Mouse (Mus musculus) forebrain, embryonic 14.5 days (tissue): ENCODE measurements around the gene Scfd2. TPM values are rescaled to one million over a fixed set of nuclear protein-coding genes. Genes with fewer than 3 reads are reported as not detected.

Experiments
- ATAC-seq: fragments of 200-750 bp; cut with Nextera tagmentation; 2 replicates; pipeline ENCODE4 v1.8.0; 2017; ENCODE audit warnings: mild to moderate bottlenecking, moderate library complexity
- DNase-seq: peaks from one replicate; pipeline ENCODE4 v3.0.0-alpha.2; 2015; ENCODE audit warnings: low spot score
- H3K27ac ChIP-seq: fragments of 300-500 bp; sonication (generic); 2 replicates; pipeline ENCODE4 v1.5.1; 2014; ENCODE audit warnings: low read depth, mild to moderate bottlenecking, control low read depth, low read length, moderate library complexity
- H3K27me3 ChIP-seq: fragments of 300-500 bp; sonication (generic); replicated peaks from 2 replicates; pipeline ENCODE4 v1.6.1; 2014; ENCODE audit warnings: low read length, control low read depth, mixed read lengths; ENCODE audit not compliant: control insufficient read depth, insufficient read depth
- H3K36me3 ChIP-seq: fragments of 300-500 bp; sonication (generic); 2 replicates; pipeline ENCODE4 v1.6.1; 2014; ENCODE audit warnings: low read length, control low read depth; ENCODE audit not compliant: control insufficient read depth, insufficient read depth
- H3K4me1 ChIP-seq: fragments of 300-500 bp; sonication (generic); 2 replicates; pipeline ENCODE4 v1.6.1; 2014; ENCODE audit warnings: antibody characterized with exemption, low read length, control low read depth; ENCODE audit not compliant: control insufficient read depth, insufficient read depth
- H3K4me2 ChIP-seq: fragments of 300-500 bp; sonication (generic); 2 replicates; pipeline ENCODE4 v1.6.1; 2014; ENCODE audit warnings: mild to moderate bottlenecking, control low read depth, low read length
- H3K4me3 ChIP-seq: fragments of 300-500 bp; sonication (generic); 2 replicates; pipeline ENCODE4 v1.5.1; 2014; ENCODE audit warnings: low read depth, low read length, control low read depth
- H3K9ac ChIP-seq: fragments of 300-500 bp; sonication (generic); 2 replicates; pipeline ENCODE4 v1.6.1; 2014; ENCODE audit warnings: mild to moderate bottlenecking, low read length, control low read depth, moderate library complexity
- H3K9me3 ChIP-seq: fragments of 300-500 bp; sonication (generic); replicated peaks from 2 replicates; pipeline ENCODE4 v1.6.1; 2016; ENCODE audit warnings: low read length, control low read depth, mixed read lengths; ENCODE audit not compliant: control insufficient read depth
- WGBS: fragments of 180-500 bp; shearing (Covaris S2); extraction: QIAGEN DNeasy Blood & Tissue Kit; methylation state at CpG from one replicate; pipeline ENCODE4 v1.1.7; 2014; 5-methylcytosine and 5-hydroxymethylcytosine counted together
- polyA plus RNA-seq: library from polyadenylated mRNA; unstranded; fragments of >200 nt; fragmentation: Nextera tagmentation; extraction: Ambion mirVana; gene quantifications from 2 replicates; pipeline ENCODE4 v1.2.1, GENCODE M21; 2014

Scfd2 gene
- polyA plus RNA-seq, 1 experiment from 2014 or later = 18.6 TPM

DNA sequence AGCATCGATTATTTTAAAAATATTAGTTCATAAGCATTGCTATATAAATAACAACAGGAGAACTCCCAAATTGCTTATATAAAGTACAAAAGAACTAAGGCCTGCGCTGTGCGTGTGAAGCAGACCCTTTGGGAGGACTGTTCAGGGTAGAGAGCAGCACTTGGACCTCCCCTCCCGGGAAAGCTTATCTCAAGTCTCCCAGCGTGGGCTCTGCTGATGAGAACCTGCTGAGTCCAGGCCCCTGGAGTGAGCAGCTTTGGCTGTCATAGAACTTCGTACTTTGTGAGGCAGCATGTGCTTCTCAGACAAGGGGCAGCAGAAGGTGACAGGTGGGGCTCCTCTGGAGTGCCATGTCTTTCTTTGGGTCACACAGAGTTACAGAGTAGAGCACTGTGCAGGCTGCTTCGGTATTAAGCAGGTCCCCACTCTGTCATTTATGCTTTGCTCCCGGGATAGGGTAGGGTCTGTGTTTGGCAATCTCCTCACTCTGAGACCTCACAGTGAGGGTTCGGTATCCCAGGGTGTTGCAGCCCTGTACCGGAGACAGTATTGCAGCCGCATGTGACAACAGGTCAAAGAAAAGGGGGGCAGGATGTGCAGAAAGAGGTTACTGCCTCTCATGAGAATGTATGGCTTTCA, 301.7 kb downstream of the Scfd2 start:
- Histone ChIP-seq H3K9ac (no peak overlapping the region), H3K27ac (no peak overlapping the region), H3K9me3 (no peaks in the 10 kb centered on the region), H3K4me2 (no peak overlapping the region), H3K4me3 (no peak overlapping the region), H3K4me1 (no peaks in the 10 kb centered on the region), H3K27me3 (no peaks in the 10 kb centered on the region), H3K36me3 (no peaks in the 10 kb centered on the region)
- DNase-seq = no peak
- no peak for ATAC-seq
- WGBS = 54% methylated on average over 11 of the region's 11 CpGs

DNA sequence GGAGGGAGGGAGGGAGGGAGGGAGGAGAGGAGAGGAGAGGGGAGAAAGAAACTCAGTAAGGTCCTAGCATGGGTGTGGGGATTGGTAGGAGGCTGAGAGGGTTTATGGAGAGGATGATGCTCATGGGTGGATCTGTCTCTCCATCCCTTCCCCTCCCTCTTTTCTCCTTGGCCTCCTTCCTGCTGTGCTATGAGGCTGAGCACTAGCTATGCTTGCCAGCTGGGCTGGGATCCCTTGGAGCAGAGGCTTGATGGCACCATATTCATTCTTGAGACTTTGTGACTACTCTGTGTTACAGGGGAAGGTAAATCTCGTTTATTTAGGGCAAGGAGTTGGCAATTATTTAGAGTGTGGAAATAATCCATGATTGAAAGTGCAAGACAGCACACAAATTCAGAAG, 302.6 kb downstream of the Scfd2 start:
- 43% methylated on average over 1 of the region's 1 CpGs for WGBS

DNA sequence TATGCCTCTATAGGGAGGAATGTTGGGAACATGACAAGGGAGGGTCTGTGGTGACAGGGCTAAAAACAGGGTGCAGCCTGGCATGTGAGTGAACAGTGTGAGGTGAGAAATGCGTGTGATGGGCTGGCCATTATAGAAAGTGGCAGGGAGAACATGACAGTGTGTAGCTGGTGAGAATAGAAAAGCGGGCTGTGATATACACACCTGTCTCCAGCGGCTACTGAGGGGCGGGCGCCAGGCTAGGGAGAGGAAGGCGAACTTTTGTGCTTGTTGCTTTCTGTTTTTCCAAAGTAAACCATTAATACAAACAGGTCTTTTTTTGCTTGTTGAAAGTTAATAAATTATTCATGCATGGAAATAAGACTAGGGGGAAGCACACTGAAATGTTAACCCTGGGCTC, 304.2 kb downstream of the Scfd2 start:
- Histone ChIP-seq H3K4me2 (no peak overlapping the region), H3K4me3 (no peak overlapping the region), H3K36me3 (no peaks in the 10 kb centered on the region), H3K27me3 (no peaks in the 10 kb centered on the region), H3K9me3 (no peaks in the 10 kb centered on the region), H3K9ac (no peak overlapping the region), H3K4me1 (no peaks in the 10 kb centered on the region), H3K27ac (no peak overlapping the region)
- WGBS = 84% methylated on average over 6 of the region's 6 CpGs
- DNase-seq = no peak
- ATAC-seq = no peak

More for the DNA sequence above, 302.6 kb downstream of the Scfd2 start:
- Histone ChIP-seq H3K9me3 (no peaks in the 10 kb centered on the region), H3K4me3 (no peak overlapping the region), H3K27me3 (no peaks in the 10 kb centered on the region), H3K4me1 (no peaks in the 10 kb centered on the region), H3K9ac (no peak overlapping the region), H3K36me3 (no peaks in the 10 kb centered on the region), H3K4me2 (no peak overlapping the region), H3K27ac (no peak overlapping the region)
- DNase-seq (peak; percentile 57), ATAC-seq (peak; percentile 46; the same call in 1 of the 2 replicates)

DNA sequence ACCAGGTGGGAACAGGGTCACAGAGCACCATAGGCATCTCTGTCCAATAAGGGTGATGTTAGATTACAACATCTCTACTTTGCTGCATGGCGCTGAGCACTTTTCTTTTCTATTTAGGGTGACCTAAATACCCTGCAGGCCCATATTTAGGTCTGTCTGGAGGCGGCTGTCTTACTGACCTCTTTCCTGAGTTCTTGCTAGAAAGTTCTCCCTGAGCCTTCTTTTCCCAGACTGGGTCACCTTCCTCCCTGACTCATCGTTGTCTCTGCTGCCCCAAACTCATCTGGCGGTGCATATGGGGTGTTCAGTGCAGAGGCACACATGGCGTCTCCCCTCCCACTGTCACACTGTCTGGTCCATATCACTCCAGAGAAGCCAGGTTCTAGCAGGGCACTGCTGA, 305.4 kb downstream of the Scfd2 start:
- WGBS = 92% methylated on average over 5 of the region's 5 CpGs
- no peaks in the 10 kb centered on the region for H3K36me3 ChIP-seq
- H3K9ac ChIP-seq = no peak overlapping the region
- H3K4me3 ChIP-seq = no peak overlapping the region
- DNase-seq (no peak), ATAC-seq (no peak)
- no peaks in the 10 kb centered on the region for H3K9me3 ChIP-seq
- no peak overlapping the region for H3K4me2 ChIP-seq
- H3K27ac ChIP-seq = no peak overlapping the region
- no peaks in the 10 kb centered on the region for H3K27me3 ChIP-seq
- no peaks in the 10 kb centered on the region for H3K4me1 ChIP-seq

DNA sequence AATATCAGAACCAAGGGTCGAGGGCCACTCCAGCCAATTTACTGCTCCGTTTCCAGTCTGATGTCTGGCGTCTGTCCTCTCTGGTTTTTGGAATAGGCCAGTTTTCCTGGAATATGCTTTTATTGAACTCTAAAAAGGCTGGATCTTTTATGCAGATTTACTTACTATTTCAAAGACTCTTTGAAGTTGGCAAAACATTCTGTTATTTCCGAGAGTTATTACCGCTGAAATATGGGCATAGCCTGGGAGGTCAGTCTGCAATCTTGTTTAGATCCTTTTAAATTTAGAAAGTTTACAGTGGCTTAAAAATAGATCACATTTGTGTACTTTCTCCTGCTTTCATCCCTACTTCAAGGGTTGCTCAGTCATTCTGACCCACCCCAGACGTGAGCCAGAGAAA, 307.1 kb downstream of the Scfd2 start:
- no peaks in the 10 kb centered on the region for H3K4me1 ChIP-seq
- ATAC-seq (no peak), DNase-seq (no peak)
- H3K9ac ChIP-seq = no peak overlapping the region
- no peak overlapping the region for H3K27ac ChIP-seq
- no peak overlapping the region for H3K4me3 ChIP-seq
- H3K27me3 ChIP-seq = no peaks in the 10 kb centered on the region
- no peaks in the 10 kb centered on the region for H3K36me3 ChIP-seq
- no peak overlapping the region for H3K4me2 ChIP-seq
- WGBS = 91% methylated on average over 6 of the region's 6 CpGs
- no peaks in the 10 kb centered on the region for H3K9me3 ChIP-seq

DNA sequence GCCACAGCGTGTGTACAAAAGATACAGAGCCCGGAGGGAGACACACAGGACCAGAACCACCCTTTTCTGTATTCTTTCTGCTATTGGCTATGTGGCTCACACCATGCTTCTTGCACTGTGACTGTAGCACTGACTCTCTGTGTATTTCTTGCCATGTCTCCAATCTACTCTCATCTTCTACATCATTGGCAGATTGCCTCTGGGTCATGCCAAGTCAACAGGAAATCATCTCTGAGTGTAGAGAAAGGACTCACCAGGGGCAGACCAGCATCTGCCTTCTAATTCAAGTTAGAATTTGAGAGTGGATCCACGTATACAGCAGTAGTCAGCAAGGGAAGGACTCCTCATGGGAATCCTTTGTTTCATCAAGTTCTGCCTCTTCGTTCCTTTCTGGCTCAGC, 308.9 kb downstream of the Scfd2 start:
- Histone ChIP-seq H3K27me3 (no peaks in the 10 kb centered on the region), H3K4me2 (no peak overlapping the region), H3K9me3 (no peaks in the 10 kb centered on the region), H3K4me1 (no peaks in the 10 kb centered on the region), H3K27ac (no peak overlapping the region), H3K36me3 (no peaks in the 10 kb centered on the region), H3K4me3 (no peak overlapping the region), H3K9ac (no peak overlapping the region)
- DNase-seq (no peak), ATAC-seq (no peak)
- WGBS = 86% methylated on average over 4 of the region's 4 CpGs

DNA sequence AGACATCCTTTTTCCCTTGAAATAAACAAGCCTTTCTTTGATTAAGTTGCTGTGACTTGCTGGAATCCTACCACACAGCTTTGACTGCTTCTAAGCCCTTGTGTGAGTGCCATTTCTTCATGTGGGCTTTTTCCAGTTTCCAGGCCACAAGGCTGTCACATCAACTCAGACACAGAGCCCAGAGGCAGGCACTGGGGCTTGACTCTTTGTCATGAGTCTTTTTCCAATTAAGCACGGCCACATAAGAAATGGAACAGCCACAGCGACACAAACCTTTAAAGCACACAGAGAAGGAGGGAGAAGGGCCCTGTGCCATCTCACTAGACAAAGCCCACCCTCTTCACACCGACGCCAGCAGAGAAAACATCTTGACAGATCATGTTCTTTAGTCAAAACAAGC, 313.0 kb downstream of the Scfd2 start:
- no peak for DNase-seq

DNA sequence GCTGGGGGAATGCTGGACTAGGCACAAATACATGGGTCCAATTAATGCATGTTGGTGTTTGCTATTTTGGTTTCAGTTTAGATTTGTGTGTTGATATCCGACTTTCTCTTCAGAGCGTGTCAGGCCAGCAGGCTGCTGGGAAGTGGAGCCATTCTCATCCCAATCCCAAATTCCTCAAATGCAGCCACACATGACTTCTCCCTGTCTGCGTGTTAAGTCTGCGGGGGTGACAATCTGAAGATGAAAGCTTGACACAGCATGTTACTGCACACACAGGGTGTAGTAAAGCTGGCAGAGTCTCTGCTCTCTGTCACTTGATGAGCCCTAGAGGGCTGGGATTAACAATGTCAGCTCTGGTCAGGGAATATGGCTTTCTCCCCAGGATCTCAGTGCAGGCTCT, 316.4 kb downstream of the Scfd2 start:
- Histone ChIP-seq H3K4me3 (no peak overlapping the region), H3K4me2 (peak overlapping the region; percentile 28; the same call in 1 of the 2 replicates), H3K27me3 (no peaks in the 10 kb centered on the region), H3K9me3 (no peaks in the 10 kb centered on the region), H3K36me3 (no peaks in the 10 kb centered on the region), H3K9ac (no peak overlapping the region), H3K4me1 (peaks cover 3% of the 10 kb centered on the region; the same call in 1 of the 2 replicates), H3K27ac (no peak overlapping the region)
- WGBS = 8% methylated on average over 4 of the region's 4 CpGs
- ATAC-seq (peak; percentile 51), DNase-seq (no peak)

More for the DNA sequence above, 313.0 kb downstream of the Scfd2 start:
- Histone ChIP-seq H3K4me2 (no peak overlapping the region), H3K9ac (no peak overlapping the region), H3K9me3 (no peaks in the 10 kb centered on the region), H3K27ac (no peak overlapping the region), H3K36me3 (no peaks in the 10 kb centered on the region), H3K4me1 (peaks cover 3% of the 10 kb centered on the region; the same call in 1 of the 2 replicates), H3K27me3 (no peaks in the 10 kb centered on the region), H3K4me3 (no peak overlapping the region)
- 42% methylated on average over 4 of the region's 4 CpGs for WGBS
- ATAC-seq = no peak

DNA sequence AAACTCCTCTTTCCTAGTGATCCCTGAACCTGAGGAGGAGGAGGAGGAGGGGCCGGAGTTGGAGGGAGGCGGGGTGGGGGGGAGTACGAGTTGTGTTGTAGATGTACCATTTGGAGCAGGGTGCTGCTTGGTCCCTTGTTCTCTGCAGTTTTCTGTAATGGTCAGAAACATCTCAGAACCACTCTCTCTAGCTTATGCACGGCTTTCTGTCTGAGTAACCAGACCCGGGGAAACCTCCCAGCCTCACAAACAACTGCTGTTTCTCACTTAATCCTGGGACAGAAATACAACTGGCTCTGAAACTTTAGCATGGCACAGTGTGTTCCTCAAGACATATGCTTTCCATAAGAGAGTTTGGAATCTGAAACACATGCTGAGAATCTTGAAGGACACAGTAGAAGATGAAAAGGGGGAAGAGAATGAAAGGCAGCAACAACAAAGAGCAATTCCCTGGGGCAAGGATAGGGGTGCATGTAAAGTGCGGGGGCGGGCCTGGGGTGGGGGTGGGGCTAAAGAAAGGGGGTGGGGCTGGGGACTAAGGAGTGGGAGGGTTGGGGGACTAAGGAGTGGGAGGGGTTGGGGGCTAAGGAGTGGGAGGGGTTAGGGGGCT, 317.0 kb downstream of the Scfd2 start:
- no peak overlapping the region for H3K4me3 ChIP-seq
- 0% methylated on average over 7 of the region's 7 CpGs for WGBS

More for the DNA sequence above, 317.0 kb downstream of the Scfd2 start:
- H3K4me2 ChIP-seq = peak overlapping the region; percentile 28; the same call in 1 of the 2 replicates
- peak; percentile 25 for DNase-seq
- peaks cover 3% of the 10 kb centered on the region; the same call in 1 of the 2 replicates for H3K4me1 ChIP-seq
- H3K36me3 ChIP-seq = no peaks in the 10 kb centered on the region
- no peak overlapping the region for H3K9ac ChIP-seq
- H3K27me3 ChIP-seq = no peaks in the 10 kb centered on the region
- peak overlapping the region; percentile 40; the same call in 1 of the 2 replicates for H3K27ac ChIP-seq
- no peaks in the 10 kb centered on the region for H3K9me3 ChIP-seq
- ATAC-seq = peak; percentile 60
